Mouse (Mus musculus) lung, embryonic 16.5 days (tissue): Measurements from ENCODE around the gene Bmpr1a. TPM values are rescaled to one million over a fixed set of nuclear protein-coding genes. Genes with fewer than 3 reads are reported as not detected.

Experiments
- ATAC-seq: fragments of 200-750 bp; cut with Nextera tagmentation; 2 replicates; pipeline ENCODE4 v1.8.0; 2017; ENCODE audit warnings: low read depth, mild to moderate bottlenecking, moderate library complexity
- H3K27ac ChIP-seq: fragments of 300-500 bp; sonication (generic); 2 replicates; pipeline ENCODE4 v1.5.1; 2014; ENCODE audit warnings: mild to moderate bottlenecking, control low read depth, low read length
- H3K27me3 ChIP-seq: fragments of 300-500 bp; sonication (generic); 2 replicates; pipeline ENCODE4 v1.6.1; 2014; ENCODE audit warnings: low read depth, low read length, mixed read lengths; ENCODE audit not compliant: control insufficient read depth, insufficient read depth
- H3K36me3 ChIP-seq: fragments of 300-500 bp; sonication (generic); 2 replicates; pipeline ENCODE4 v1.6.1; 2014; ENCODE audit warnings: low read length; ENCODE audit not compliant: control insufficient read depth, insufficient read depth
- H3K4me1 ChIP-seq: fragments of 300-500 bp; sonication (generic); replicated peaks from 2 replicates; pipeline ENCODE4 v1.6.1; 2014; ENCODE audit warnings: low read length, mixed read lengths; ENCODE audit not compliant: control insufficient read depth, insufficient read depth
- H3K4me2 ChIP-seq: fragments of 300-500 bp; sonication (generic); 2 replicates; pipeline ENCODE4 v1.6.1; 2014; ENCODE audit warnings: low read depth, low read length, control low read depth
- H3K4me3 ChIP-seq: fragments of 300-500 bp; sonication (generic); 2 replicates; pipeline ENCODE4 v1.5.1; 2014; ENCODE audit warnings: mild to moderate bottlenecking, low read length, control low read depth
- H3K9ac ChIP-seq: fragments of 300-500 bp; sonication (generic); 2 replicates; pipeline ENCODE4 v1.6.1; 2014; ENCODE audit warnings: low read length, control low read depth
- H3K9me3 ChIP-seq: fragments of 300-500 bp; sonication (generic); 2 replicates; pipeline ENCODE4 v1.6.1; 2016; ENCODE audit warnings: low read length; ENCODE audit not compliant: control insufficient read depth
- WGBS: fragments of 180-500 bp; shearing (Covaris S2); extraction: QIAGEN DNeasy Blood & Tissue Kit; methylation state at CpG from one replicate; pipeline ENCODE4 v1.1.7; 2014; 5-methylcytosine and 5-hydroxymethylcytosine counted together
- polyA plus RNA-seq: library from polyadenylated mRNA; unstranded; fragments of >200 nt; fragmentation: Nextera tagmentation; extraction: Ambion mirVana; gene quantifications from 2 replicates; pipeline ENCODE4 v1.2.1, GENCODE M21; 2015

Bmpr1a gene
- 18.1 and 25.8 TPM in 2 replicates for polyA plus RNA-seq

DNA sequence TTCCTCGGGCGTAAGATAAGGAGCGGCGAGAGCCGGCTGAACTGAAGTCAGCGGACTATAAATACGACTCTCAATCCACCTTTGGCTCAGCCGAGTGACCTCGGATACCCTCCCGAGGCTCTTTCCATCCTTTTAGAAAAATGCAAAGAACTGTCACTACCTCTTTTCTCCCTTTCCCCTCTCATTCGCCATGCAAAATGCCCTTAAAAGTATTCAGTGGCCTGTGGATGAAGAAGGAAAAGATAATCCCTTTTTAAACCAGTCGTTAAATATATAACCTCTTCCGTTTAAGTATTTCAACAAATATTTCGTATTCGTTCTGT, at the start of gene Bmpr1a:
Bmpr1a (minus strand) TSS at position 17 of the 323 bp plus-strand sequence.
- H3K36me3 ChIP-seq = no peaks in the 10 kb centered on the region
- no peaks in the 10 kb centered on the region for H3K9me3 ChIP-seq
- no peak for ATAC-seq
- peaks cover 31% of the 10 kb centered on the region for H3K4me1 ChIP-seq
- peak within 1 kb of the TSS; percentile 68 for H3K4me2 ChIP-seq
- WGBS = 5% methylated on average over 15 of the region's 15 CpGs
- peak within 1 kb of the TSS; percentile 97 for H3K9ac ChIP-seq
- peak within 1 kb of the TSS; percentile 84 for H3K4me3 ChIP-seq
- peak within 1 kb of the TSS; percentile 96 for H3K27ac ChIP-seq
- H3K27me3 ChIP-seq = peaks cover 2% of the 10 kb centered on the region; the same call in 1 of the 2 replicates

DNA sequence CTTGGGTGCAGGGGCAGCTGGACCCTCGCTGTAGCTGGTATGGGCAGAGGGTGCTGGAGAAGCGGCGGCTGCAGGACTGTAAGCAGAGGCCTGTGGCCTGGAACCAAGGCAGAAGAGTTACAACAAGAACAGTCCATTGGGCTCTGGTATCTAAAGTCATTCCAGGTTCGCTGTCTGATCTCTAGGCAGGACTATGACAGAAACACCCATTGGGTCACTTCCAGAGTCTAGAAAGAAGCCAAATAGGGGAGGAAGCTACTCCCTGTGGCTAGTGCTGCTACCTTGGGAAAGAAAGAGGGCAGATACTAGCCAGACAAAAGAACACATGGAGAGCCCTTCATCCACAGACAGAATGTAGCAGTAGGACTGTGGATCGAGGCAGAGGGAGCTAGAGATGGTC, 49.1 kb upstream of the Bmpr1a start:
- Histone ChIP-seq H3K9me3 (no peaks in the 10 kb centered on the region), H3K4me2 (no peak overlapping the region), H3K4me1 (peaks cover 8% of the 10 kb centered on the region; the same call in 1 of the 2 replicates), H3K4me3 (no peak overlapping the region), H3K9ac (no peak overlapping the region), H3K36me3 (no peaks in the 10 kb centered on the region), H3K27me3 (peaks cover 2% of the 10 kb centered on the region; the same call in 1 of the 2 replicates), H3K27ac (no peak overlapping the region)
- ATAC-seq = no peak
- 87% methylated on average over 5 of the region's 5 CpGs for WGBS

- WGBS = under 1% methylated on average over 51 of the region's 55 CpGs
- peaks cover 8% of the 10 kb centered on the region; the same call in 1 of the 2 replicates for H3K4me1 ChIP-seq
These were observed 46.0 kb upstream of the Bmpr1a start for GRCm38 (mm10) chr14:34549004-34549671.

GRCm38 (mm10) chr14:34548391-34549001, 45.4 kb upstream of the Bmpr1a start:
- peak; percentile 77 for ATAC-seq
- H3K36me3 ChIP-seq = no peaks in the 10 kb centered on the region
- peak overlapping the region; percentile 88 for H3K27ac ChIP-seq
- WGBS = under 1% methylated on average over 27 of the region's 27 CpGs
- peak overlapping the region; percentile 83 for H3K9ac ChIP-seq
- peak overlapping the region; percentile 77 for H3K4me3 ChIP-seq
- peaks cover 10% of the 10 kb centered on the region for H3K27me3 ChIP-seq
- H3K4me2 ChIP-seq = peak overlapping the region; percentile 96
- peaks cover 8% of the 10 kb centered on the region; the same call in 1 of the 2 replicates for H3K4me1 ChIP-seq
- H3K9me3 ChIP-seq = no peaks in the 10 kb centered on the region

More at GRCm38 (mm10) chr14:34549004-34549671, 46.0 kb upstream of the Bmpr1a start:
- H3K4me3 ChIP-seq = peak overlapping the region; percentile 77
- ATAC-seq = peak; percentile 93
- H3K27ac ChIP-seq = peak overlapping the region; percentile 88
- H3K36me3 ChIP-seq = no peaks in the 10 kb centered on the region
- peaks cover 10% of the 10 kb centered on the region for H3K27me3 ChIP-seq
- H3K9ac ChIP-seq = peak overlapping the region; percentile 83
- no peaks in the 10 kb centered on the region for H3K9me3 ChIP-seq
- H3K4me2 ChIP-seq = peak overlapping the region; percentile 96

DNA sequence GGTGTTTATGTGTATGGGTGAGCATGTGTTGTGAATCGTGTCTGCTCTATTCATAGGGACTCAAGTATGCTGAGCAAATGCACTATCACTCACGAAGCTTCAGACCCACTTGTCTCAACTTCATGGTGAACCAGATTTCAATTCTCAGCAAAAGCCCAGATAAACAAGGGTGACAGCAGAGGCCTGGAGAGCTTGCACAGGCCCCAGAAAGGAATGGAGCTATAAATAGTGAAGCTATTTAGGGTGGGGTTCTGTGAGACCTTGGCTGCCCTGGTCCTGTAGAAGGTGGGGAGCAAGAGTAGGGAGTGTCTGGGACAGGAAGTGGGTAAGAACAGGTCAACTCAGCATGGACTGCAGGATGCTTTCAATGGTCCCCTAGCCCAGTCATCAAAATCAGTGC, 41.4 kb upstream of the Bmpr1a start:
- Histone ChIP-seq H3K4me2 (no peak overlapping the region), H3K27ac (no peak overlapping the region), H3K9me3 (no peaks in the 10 kb centered on the region; the same call in 1 of the 2 replicates), H3K4me1 (peaks cover 10% of the 10 kb centered on the region; the same call in 1 of the 2 replicates), H3K9ac (no peak overlapping the region), H3K36me3 (no peaks in the 10 kb centered on the region), H3K4me3 (no peak overlapping the region), H3K27me3 (peaks cover 8% of the 10 kb centered on the region)
- no peak for ATAC-seq
- WGBS = 68% methylated on average over 2 of the region's 2 CpGs

GRCm38 (mm10) chr14:34544001-34544400, 40.9 kb upstream of the Bmpr1a start:
- no peak for ATAC-seq
- Histone ChIP-seq H3K4me1 (peaks cover 9% of the 10 kb centered on the region; the same call in 1 of the 2 replicates), H3K4me3 (no peak overlapping the region), H3K36me3 (no peaks in the 10 kb centered on the region), H3K4me2 (no peak overlapping the region), H3K9ac (no peak overlapping the region), H3K9me3 (no peaks in the 10 kb centered on the region; the same call in 1 of the 2 replicates), H3K27me3 (peaks cover 8% of the 10 kb centered on the region), H3K27ac (no peak overlapping the region)
- 80% methylated on average over 6 of the region's 6 CpGs for WGBS

DNA sequence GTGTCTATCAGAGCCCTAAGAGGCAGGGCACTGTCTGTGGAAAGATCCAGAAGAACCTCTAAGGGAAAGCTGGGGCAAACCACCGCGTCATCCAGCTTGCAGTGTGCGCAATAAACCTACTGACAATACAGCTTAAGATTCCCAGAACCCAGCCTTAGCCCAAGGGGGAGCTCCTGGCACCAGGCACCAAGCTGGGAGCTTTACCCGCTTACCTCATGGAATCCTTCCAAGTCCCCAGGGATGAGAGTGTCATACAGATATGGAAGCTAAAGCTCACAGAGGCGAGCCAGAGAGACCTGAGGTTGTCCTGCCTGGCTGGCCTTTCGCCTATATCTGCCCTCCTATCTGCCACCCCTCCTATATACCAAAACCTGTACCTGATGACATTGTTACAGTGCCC, 40.5 kb upstream of the Bmpr1a start:
- ATAC-seq = no peak
- Histone ChIP-seq H3K4me2 (no peak overlapping the region), H3K9me3 (no peaks in the 10 kb centered on the region; the same call in 1 of the 2 replicates), H3K4me3 (no peak overlapping the region), H3K9ac (no peak overlapping the region), H3K27me3 (peaks cover 8% of the 10 kb centered on the region), H3K27ac (no peak overlapping the region), H3K4me1 (peaks cover 9% of the 10 kb centered on the region; the same call in 1 of the 2 replicates), H3K36me3 (no peaks in the 10 kb centered on the region)
- WGBS = 68% methylated on average over 6 of the region's 6 CpGs

DNA sequence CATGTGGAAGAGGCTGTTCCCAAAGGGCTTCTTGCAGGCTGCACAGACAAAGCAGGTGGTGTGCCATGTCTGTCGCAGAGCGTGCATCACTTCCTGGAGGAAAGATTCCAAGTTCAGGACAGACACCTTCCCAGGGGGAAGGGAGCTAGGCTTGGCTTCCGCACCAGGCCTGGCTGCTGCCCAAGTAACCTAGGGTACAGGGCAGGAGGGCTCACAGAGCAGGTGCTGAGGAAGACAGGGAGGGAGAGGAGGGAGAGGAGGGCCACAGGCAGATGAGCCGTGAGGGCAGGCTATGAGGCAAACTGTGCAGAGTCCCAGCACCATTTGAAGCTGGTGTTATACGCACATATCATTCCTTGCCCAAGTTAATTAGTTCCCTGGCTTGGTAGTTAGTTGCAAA, 38.8 kb upstream of the Bmpr1a start:
- Histone ChIP-seq H3K4me1 (peaks cover 3% of the 10 kb centered on the region; the same call in 1 of the 2 replicates), H3K27ac (no peak overlapping the region), H3K27me3 (peaks cover 7% of the 10 kb centered on the region), H3K4me2 (no peak overlapping the region), H3K36me3 (no peaks in the 10 kb centered on the region), H3K9ac (no peak overlapping the region), H3K4me3 (no peak overlapping the region), H3K9me3 (no peaks in the 10 kb centered on the region; the same call in 1 of the 2 replicates)
- WGBS = 78% methylated on average over 5 of the region's 5 CpGs
- ATAC-seq = no peak

GRCm38 (mm10) chr14:34540685-34541162, 37.6 kb upstream of the Bmpr1a start:
- Histone ChIP-seq H3K27me3 (peaks cover 2% of the 10 kb centered on the region), H3K4me3 (0 out of 2 replicates have a peak overlapping the region, but pooled peaks have one; percentile 1), H3K27ac (peak overlapping the region; percentile 67), H3K9ac (peak overlapping the region; percentile 3; the same call in 1 of the 2 replicates), H3K4me2 (peak overlapping the region; percentile 36), H3K4me1 (peaks cover 6% of the 10 kb centered on the region; the same call in 1 of the 2 replicates), H3K9me3 (no peaks in the 10 kb centered on the region; the same call in 1 of the 2 replicates), H3K36me3 (no peaks in the 10 kb centered on the region)
- ATAC-seq = peak; percentile 81
- 14% methylated on average over 14 of the region's 17 CpGs for WGBS
